Mouse (Mus musculus) adrenal gland, adult 10 weeks (tissue): Measurements from ENCODE around the gene Hsd17b13. TPM values are rescaled to one million over a fixed set of nuclear protein-coding genes. Genes with fewer than 3 reads are reported as not detected.

ENCODE experiments used
- polyA plus RNA-seq: library from polyadenylated mRNA; stranded (reverse); fragments of 350-450 nt; fragmentation: Illumina TruSeq; extraction: RNeasy Lipid Tissue Mini Kit (QIAGEN cat#74804); gene quantifications from one replicate; pipeline ENCODE4 v1.2.3, GENCODE M21; 2014; ENCODE audit warnings: low read depth, low replicate concordance

Hsd17b13 gene
- not detected for polyA plus RNA-seq

GRCm38 (mm10) chr5:103977297-103977696 is at the start of gene Hsd17b13:
Hsd17b13 (minus strand) TSS chr5:103977410.

GRCm38 (mm10) chr5:104021597-104022378 is 44.6 kb upstream of the Hsd17b13 start, which contains the start of gene Hsd17b11:
Hsd17b11 (minus strand) TSS chr5:104021919.

GRCm38 (mm10) chr5:103910748-103911409 is 66.3 kb downstream of the Hsd17b13 start, which contains the start of gene Klhl8:
Klhl8 (minus strand) TSS chr5:103911259.

Other genes with a start within 250 kb of the Hsd17b13 start
- 11.5 TPM for gene Klhl8, start 66.2 kb downstream of the Hsd17b13 start, polyA plus RNA-seq
- gene Hsd17b11, start 44.5 kb upstream of the Hsd17b13 start, polyA plus RNA-seq = 71.8 TPM
- 13.8 TPM for gene Nudt9, start 68.9 kb upstream of the Hsd17b13 start, polyA plus RNA-seq
- gene Gm17660, start 100.2 kb upstream of the Hsd17b13 start, polyA plus RNA-seq = not detected
- 92.0 TPM for gene Sparcl1, start 136.3 kb upstream of the Hsd17b13 start, polyA plus RNA-seq
- not detected for gene Dspp, start 193.3 kb upstream of the Hsd17b13 start, polyA plus RNA-seq
- not detected for gene Dmp1, start 225.2 kb upstream of the Hsd17b13 start, polyA plus RNA-seq